Mouse (Mus musculus): ENCODE measurements around the gene Myom3. TPM values are rescaled to one million over a fixed set of nuclear protein-coding genes. Genes with fewer than 3 reads are reported as not detected.

The Myom3 gene
- polyA plus RNA-seq, 1 experiment from 2014 or later = not detected

- Histone ChIP-seq H3K4me3 (ENCODE audit: low read depth, low read length) (no peak overlapping the region), H3K4me2 (ENCODE audit: low read depth, low read length, severe bottlenecking) (no peak overlapping the region), H3K36me3 (ENCODE audit: control insufficient read depth, insufficient read depth, low read length) (no peaks in the 10 kb centered on the region), H3K27ac (ENCODE audit: low read depth, low read length) (no peak overlapping the region), H3K4me1 (replicated peaks; ENCODE audit: control insufficient read depth, insufficient read depth, low read length) (no peaks in the 10 kb centered on the region), H3K9me3 (ENCODE audit: control insufficient read depth, low read length) (no peaks in the 10 kb centered on the region; the same call in 1 of the 2 replicates), H3K27me3 (ENCODE audit: control insufficient read depth, insufficient read depth, low read length) (no peaks in the 10 kb centered on the region; the same call in 1 of the 2 replicates), H3K9ac (ENCODE audit: low read length) (no peak overlapping the region)
- 88% methylated on average over 8 of the region's 8 CpGs for WGBS
- ATAC-seq (replicated peaks; ENCODE audit: low FRiP score) = no peak
- DNase-seq (ENCODE audit: low spot score) = no peak
Observed at GRCm38 (mm10) chr4:135730951-135731350, 28.6 kb upstream of the Myom3 start.

GRCm38 (mm10) chr4:135733901-135734300 is 25.6 kb upstream of the Myom3 start:
- no peaks in the 10 kb centered on the region; the same call in 1 of the 2 replicates for H3K27me3 ChIP-seq (ENCODE audit: control insufficient read depth, insufficient read depth, low read length)
- no peak overlapping the region for H3K9ac ChIP-seq (ENCODE audit: low read length)
- no peaks in the 10 kb centered on the region for H3K36me3 ChIP-seq (ENCODE audit: control insufficient read depth, insufficient read depth, low read length)
- H3K4me2 ChIP-seq (ENCODE audit: low read depth, low read length, severe bottlenecking) = no peak overlapping the region
- H3K4me3 ChIP-seq (ENCODE audit: low read depth, low read length) = no peak overlapping the region
- H3K9me3 ChIP-seq (ENCODE audit: control insufficient read depth, low read length) = no peaks in the 10 kb centered on the region; the same call in 1 of the 2 replicates
- WGBS = 98% methylated on average over 14 of the region's 14 CpGs
- no peak for DNase-seq (ENCODE audit: low spot score)
- no peaks in the 10 kb centered on the region for H3K4me1 ChIP-seq (replicated peaks; ENCODE audit: control insufficient read depth, insufficient read depth, low read length)
- H3K27ac ChIP-seq (ENCODE audit: low read depth, low read length) = no peak overlapping the region
- no peak for ATAC-seq (replicated peaks; ENCODE audit: low FRiP score)

DNA sequence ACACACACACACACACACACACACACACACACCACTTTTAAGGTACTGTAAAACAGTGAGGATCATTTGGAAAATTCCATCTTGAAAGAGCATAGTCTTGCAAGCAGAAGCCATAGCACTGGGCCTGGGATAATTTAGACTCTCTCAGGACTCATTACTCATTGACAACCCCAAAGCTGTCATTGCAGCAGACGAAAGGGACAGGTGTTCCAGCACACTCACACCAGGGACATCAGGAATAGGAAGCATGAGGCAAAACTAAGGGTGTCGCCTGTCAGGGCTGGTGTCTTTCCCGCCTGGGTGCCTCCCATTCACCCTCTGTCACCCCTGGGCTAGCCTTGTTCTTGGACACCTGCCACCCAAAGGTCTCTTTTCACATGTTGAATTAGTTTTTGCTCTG is 22.6 kb upstream of the Myom3 start:
- 83% methylated on average over 3 of the region's 3 CpGs for WGBS
- no peaks in the 10 kb centered on the region for H3K4me1 ChIP-seq (replicated peaks; ENCODE audit: control insufficient read depth, insufficient read depth, low read length)
- H3K27me3 ChIP-seq (ENCODE audit: control insufficient read depth, insufficient read depth, low read length) = no peaks in the 10 kb centered on the region
- ATAC-seq (replicated peaks; ENCODE audit: low FRiP score) (no peak), DNase-seq (ENCODE audit: low spot score) (no peak)
- no peak overlapping the region for H3K9ac ChIP-seq (ENCODE audit: low read length)
- H3K36me3 ChIP-seq (ENCODE audit: control insufficient read depth, insufficient read depth, low read length) = no peaks in the 10 kb centered on the region
- no peaks in the 10 kb centered on the region; the same call in 1 of the 2 replicates for H3K9me3 ChIP-seq (ENCODE audit: control insufficient read depth, low read length)
- no peak overlapping the region for H3K4me3 ChIP-seq (ENCODE audit: low read depth, low read length)
- no peak overlapping the region for H3K27ac ChIP-seq (ENCODE audit: low read depth, low read length)
- no peak overlapping the region for H3K4me2 ChIP-seq (ENCODE audit: low read depth, low read length, severe bottlenecking)

GRCm38 (mm10) chr4:135738237-135738636 is 21.3 kb upstream of the Myom3 start:
- Histone ChIP-seq H3K27me3 (ENCODE audit: control insufficient read depth, insufficient read depth, low read length) (no peaks in the 10 kb centered on the region), H3K27ac (ENCODE audit: low read depth, low read length) (no peak overlapping the region), H3K4me1 (replicated peaks; ENCODE audit: control insufficient read depth, insufficient read depth, low read length) (no peaks in the 10 kb centered on the region), H3K4me3 (ENCODE audit: low read depth, low read length) (no peak overlapping the region), H3K4me2 (ENCODE audit: low read depth, low read length, severe bottlenecking) (no peak overlapping the region), H3K9ac (ENCODE audit: low read length) (no peak overlapping the region), H3K36me3 (ENCODE audit: control insufficient read depth, insufficient read depth, low read length) (no peaks in the 10 kb centered on the region), H3K9me3 (ENCODE audit: control insufficient read depth, low read length) (no peaks in the 10 kb centered on the region; the same call in 1 of the 2 replicates)
- DNase-seq (ENCODE audit: low spot score) (no peak), ATAC-seq (replicated peaks; ENCODE audit: low FRiP score) (no peak)
- 73% methylated on average over 5 of the region's 5 CpGs for WGBS

- ATAC-seq (replicated peaks; ENCODE audit: low FRiP score) (no peak), DNase-seq (ENCODE audit: low spot score) (no peak)
- H3K4me2 ChIP-seq (ENCODE audit: low read depth, low read length, severe bottlenecking) = no peak overlapping the region
- no peaks in the 10 kb centered on the region for H3K4me1 ChIP-seq (replicated peaks; ENCODE audit: control insufficient read depth, insufficient read depth, low read length)
- no peaks in the 10 kb centered on the region; the same call in 1 of the 2 replicates for H3K9me3 ChIP-seq (ENCODE audit: control insufficient read depth, low read length)
- H3K9ac ChIP-seq (ENCODE audit: low read length) = no peak overlapping the region
- no peak overlapping the region for H3K27ac ChIP-seq (ENCODE audit: low read depth, low read length)
- 79% methylated on average over 7 of the region's 7 CpGs for WGBS
- no peaks in the 10 kb centered on the region for H3K27me3 ChIP-seq (ENCODE audit: control insufficient read depth, insufficient read depth, low read length)
- H3K36me3 ChIP-seq (ENCODE audit: control insufficient read depth, insufficient read depth, low read length) = no peaks in the 10 kb centered on the region
- H3K4me3 ChIP-seq (ENCODE audit: low read depth, low read length) = no peak overlapping the region
Observed at GRCm38 (mm10) chr4:135739148-135739547, 20.4 kb upstream of the Myom3 start.

- H3K4me3 ChIP-seq (ENCODE audit: low read depth, low read length) = no peak overlapping the region
- ATAC-seq (replicated peaks; ENCODE audit: low FRiP score) (no peak), DNase-seq (ENCODE audit: low spot score) (no peak)
- H3K9me3 ChIP-seq (ENCODE audit: control insufficient read depth, low read length) = no peaks in the 10 kb centered on the region; the same call in 1 of the 2 replicates
- no peak overlapping the region for H3K27ac ChIP-seq (ENCODE audit: low read depth, low read length)
- H3K9ac ChIP-seq (ENCODE audit: low read length) = no peak overlapping the region
- no peaks in the 10 kb centered on the region for H3K27me3 ChIP-seq (ENCODE audit: control insufficient read depth, insufficient read depth, low read length)
- H3K36me3 ChIP-seq (ENCODE audit: control insufficient read depth, insufficient read depth, low read length) = no peaks in the 10 kb centered on the region
- no peak overlapping the region for H3K4me2 ChIP-seq (ENCODE audit: low read depth, low read length, severe bottlenecking)
- WGBS = 93% methylated on average over 14 of the region's 14 CpGs
- no peaks in the 10 kb centered on the region for H3K4me1 ChIP-seq (replicated peaks; ENCODE audit: control insufficient read depth, insufficient read depth, low read length)
Observed at GRCm38 (mm10) chr4:135739672-135740071, 19.8 kb upstream of the Myom3 start.

DNA sequence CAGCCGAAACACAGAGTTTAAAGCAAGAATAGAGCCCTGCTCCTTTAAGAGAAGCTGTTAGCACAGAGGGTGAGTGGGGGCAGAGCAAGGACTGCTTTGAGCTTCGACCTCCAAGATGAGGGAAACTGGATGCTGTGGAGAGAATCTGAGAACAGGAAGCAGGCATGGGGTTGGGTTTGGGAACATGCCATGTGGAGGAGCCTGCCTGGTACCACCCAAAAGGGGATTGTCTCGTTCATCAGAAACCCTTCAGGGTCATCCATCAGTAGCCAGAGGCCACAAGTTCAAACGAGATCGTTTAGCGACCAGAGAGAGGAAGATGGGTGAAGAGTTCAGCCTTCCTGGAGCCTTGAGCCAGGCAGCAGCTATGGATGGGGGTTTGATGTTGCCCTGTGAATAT is 16.0 kb upstream of the Myom3 start:
- H3K4me2 ChIP-seq (ENCODE audit: low read depth, low read length, severe bottlenecking) = no peak overlapping the region
- no peaks in the 10 kb centered on the region for H3K27me3 ChIP-seq (ENCODE audit: control insufficient read depth, insufficient read depth, low read length)
- no peak for DNase-seq (ENCODE audit: low spot score)
- no peak overlapping the region for H3K4me3 ChIP-seq (ENCODE audit: low read depth, low read length)
- WGBS = 70% methylated on average over 6 of the region's 6 CpGs
- H3K9ac ChIP-seq (ENCODE audit: low read length) = no peak overlapping the region
- H3K36me3 ChIP-seq (ENCODE audit: control insufficient read depth, insufficient read depth, low read length) = no peaks in the 10 kb centered on the region
- no peaks in the 10 kb centered on the region for H3K4me1 ChIP-seq (replicated peaks; ENCODE audit: control insufficient read depth, insufficient read depth, low read length)
- no peaks in the 10 kb centered on the region for H3K9me3 ChIP-seq (ENCODE audit: control insufficient read depth, low read length)
- no peak overlapping the region for H3K27ac ChIP-seq (ENCODE audit: low read depth, low read length)
- ATAC-seq (replicated peaks; ENCODE audit: low FRiP score) = no peak

DNA sequence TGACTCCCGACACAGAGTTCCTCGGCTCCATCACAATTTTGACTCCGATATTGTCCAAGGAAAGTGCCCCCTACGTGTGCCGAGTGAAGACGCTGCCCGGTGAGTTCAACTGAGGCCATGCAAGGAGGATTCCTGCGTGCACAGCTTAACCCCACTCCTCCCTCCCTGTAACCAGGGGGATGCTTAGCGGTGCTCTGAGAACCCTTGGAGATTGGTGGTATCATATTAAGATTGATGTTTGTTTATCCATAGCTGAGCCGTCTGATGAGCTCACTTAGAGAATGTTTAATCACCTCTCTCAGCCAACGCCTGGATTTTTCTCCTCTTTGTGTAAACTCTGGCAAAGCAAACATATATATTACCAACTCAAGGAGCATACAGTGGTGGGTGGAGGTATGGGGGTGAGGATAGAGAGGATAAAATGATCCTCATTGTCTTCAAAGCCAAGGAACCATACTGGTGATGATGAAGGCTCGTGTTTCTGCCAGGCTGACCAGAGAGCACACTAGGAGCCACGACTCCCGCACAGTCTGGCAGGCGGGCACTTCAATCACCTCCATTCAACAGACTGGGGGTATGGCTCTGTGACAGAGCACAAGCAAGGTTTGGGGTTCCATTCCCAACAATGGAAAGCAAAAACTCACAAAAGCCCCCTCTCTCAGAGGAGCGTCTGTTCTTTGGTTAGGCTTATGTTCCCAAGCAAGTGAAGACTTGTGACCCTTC is 14.6 kb upstream of the Myom3 start:
- no peak overlapping the region for H3K9ac ChIP-seq (ENCODE audit: low read length)
- DNase-seq (ENCODE audit: low spot score) (no peak), ATAC-seq (replicated peaks; ENCODE audit: low FRiP score) (no peak)
- H3K36me3 ChIP-seq (ENCODE audit: control insufficient read depth, insufficient read depth, low read length) = no peaks in the 10 kb centered on the region
- H3K9me3 ChIP-seq (ENCODE audit: control insufficient read depth, low read length) = no peaks in the 10 kb centered on the region
- H3K4me1 ChIP-seq (replicated peaks; ENCODE audit: control insufficient read depth, insufficient read depth, low read length) = no peaks in the 10 kb centered on the region
- H3K27ac ChIP-seq (ENCODE audit: low read depth, low read length) = no peak overlapping the region
- H3K4me2 ChIP-seq (ENCODE audit: low read depth, low read length, severe bottlenecking) = no peak overlapping the region
- H3K4me3 ChIP-seq (ENCODE audit: low read depth, low read length) = no peak overlapping the region
- WGBS = 73% methylated on average over 16 of the region's 16 CpGs
- H3K27me3 ChIP-seq (ENCODE audit: control insufficient read depth, insufficient read depth, low read length) = no peaks in the 10 kb centered on the region

DNA sequence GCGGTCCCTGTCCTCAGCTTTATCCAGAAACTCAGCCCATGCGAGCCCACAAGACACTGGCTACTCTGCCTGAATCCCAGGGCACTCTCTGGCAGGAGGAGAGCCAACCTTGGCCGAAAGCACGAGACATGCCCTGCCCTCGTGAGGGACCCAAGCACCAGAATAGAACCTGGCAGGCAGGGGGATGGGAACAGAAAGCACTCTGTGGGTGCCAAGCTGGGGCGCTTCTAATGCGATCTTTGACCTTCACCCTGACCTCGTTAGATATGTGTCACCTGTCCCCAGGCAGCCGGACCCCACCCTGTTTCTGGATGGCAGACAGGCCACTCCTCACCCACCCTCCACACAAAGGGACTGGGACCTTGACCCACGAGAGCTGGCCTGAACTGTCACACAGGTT is 13.9 kb upstream of the Myom3 start:
- Histone ChIP-seq H3K4me1 (replicated peaks; ENCODE audit: control insufficient read depth, insufficient read depth, low read length) (no peaks in the 10 kb centered on the region), H3K9me3 (ENCODE audit: control insufficient read depth, low read length) (no peaks in the 10 kb centered on the region), H3K36me3 (ENCODE audit: control insufficient read depth, insufficient read depth, low read length) (no peaks in the 10 kb centered on the region), H3K9ac (ENCODE audit: low read length) (no peak overlapping the region), H3K4me3 (ENCODE audit: low read depth, low read length) (no peak overlapping the region), H3K27ac (ENCODE audit: low read depth, low read length) (no peak overlapping the region), H3K27me3 (ENCODE audit: control insufficient read depth, insufficient read depth, low read length) (no peaks in the 10 kb centered on the region), H3K4me2 (ENCODE audit: low read depth, low read length, severe bottlenecking) (no peak overlapping the region)
- DNase-seq (ENCODE audit: low spot score) (no peak), ATAC-seq (replicated peaks; ENCODE audit: low FRiP score) (no peak)
- WGBS = 82% methylated on average over 10 of the region's 10 CpGs

Measured in forebrain, embryonic 11.5 days (tissue).